Mouse (Mus musculus) brain, embryonic 14.5 days (tissue): ENCODE data around the gene Plod1.

Experiments
- CTCF ChIP-seq: fragments of 200-500 bp; IDR thresholded peaks from 2 replicates; pipeline ENCODE4 v1.5.1; 2012; ENCODE audit warnings: inconsistent platforms, mild to moderate bottlenecking, moderate library complexity, borderline replicate concordance; ENCODE audit not compliant: insufficient read depth, insufficient read length; ENCODE audit errors: extremely low read depth
- POLR2A ChIP-seq: fragments of 200-500 bp; IDR thresholded peaks from 2 replicates; pipeline ENCODE4 v1.6.1; 2012; ENCODE audit warnings: mild to moderate bottlenecking, inconsistent platforms, borderline replicate concordance; ENCODE audit not compliant: poor library complexity, insufficient read depth, insufficient read length, severe bottlenecking; ENCODE audit errors: extremely low read depth

DNA sequence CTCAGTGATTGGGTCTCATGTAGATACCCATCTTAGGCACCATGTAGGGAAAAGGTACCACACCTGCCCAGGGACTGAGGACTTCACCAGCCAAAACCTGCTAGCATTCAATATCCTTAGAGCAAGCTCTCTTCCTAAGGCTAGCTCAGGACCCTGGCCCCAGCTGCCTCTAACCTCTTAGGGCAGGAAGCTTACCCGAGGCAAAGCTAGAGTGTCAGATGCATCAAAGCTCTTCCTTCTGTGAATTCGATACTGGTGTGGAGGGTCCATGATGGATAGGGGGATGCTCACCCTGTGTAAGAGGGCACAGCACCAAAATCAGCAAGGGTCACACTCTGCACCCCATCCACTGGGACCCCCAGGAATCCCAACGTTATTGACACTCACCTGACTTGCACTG is 74.5 kb downstream of the Plod1 start:
- TF ChIP-seq POLR2A (no peak), CTCF (no peak)
